Mouse (Mus musculus): ENCODE data around the gene Ilf3.

Gene Ilf3

DNA sequence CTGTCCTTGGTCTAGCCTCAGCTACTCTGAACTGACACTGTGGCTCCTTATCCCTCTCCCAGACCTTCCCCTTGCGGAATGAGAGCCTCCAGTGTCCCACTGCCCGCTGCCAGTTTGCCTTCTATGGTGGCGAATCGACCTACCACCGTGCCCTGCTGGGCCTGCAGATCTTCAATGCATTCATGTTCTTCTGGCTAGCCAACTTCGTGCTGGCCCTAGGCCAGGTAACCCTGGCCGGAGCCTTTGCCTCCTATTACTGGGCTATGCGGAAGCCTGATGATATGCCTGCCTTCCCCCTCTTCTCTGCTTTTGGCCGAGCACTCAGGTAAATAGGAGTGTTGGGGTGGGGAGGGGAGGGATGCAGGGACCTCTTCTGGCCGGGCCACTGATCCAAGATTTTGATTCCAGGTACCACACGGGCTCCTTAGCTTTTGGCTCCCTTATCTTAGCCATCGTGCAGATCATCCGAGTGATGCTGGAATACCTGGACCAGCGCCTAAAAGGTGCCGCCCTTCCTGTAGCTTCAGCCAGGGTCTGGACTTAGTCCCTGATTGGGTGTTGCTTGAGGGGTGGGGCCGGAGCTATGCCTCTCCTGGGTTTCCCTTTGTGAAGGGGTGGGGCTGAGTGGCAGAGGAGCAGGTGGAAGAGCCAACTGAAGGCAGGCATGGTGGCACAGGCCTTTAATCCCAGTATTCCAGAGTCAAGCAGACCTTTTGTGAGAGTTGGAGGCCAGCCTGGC is 20.9 kb upstream of the Ilf3 start:
- DNase-seq (ENCODE audit: low spot score) = peak; percentile 62

DNA sequence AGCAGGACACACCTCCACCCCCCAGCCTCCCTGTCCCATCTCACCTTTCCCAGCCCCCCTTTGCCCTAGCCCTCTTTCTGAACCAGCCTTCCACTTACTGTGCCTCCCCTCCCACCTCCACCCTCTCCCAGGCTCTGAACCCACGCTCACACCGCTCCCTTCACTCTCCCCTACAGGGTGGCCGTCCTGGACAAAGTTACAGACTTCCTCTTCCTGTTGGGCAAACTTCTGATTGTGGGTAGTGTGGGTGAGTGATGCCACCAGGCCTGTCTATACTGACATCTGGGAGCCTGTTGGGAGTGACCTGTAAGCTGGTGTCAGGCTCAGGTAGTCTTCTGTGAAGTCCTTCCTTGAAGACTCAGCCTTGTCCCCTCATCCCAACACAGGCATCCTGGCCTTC is 19.5 kb upstream of the Ilf3 start:
- DNase-seq (ENCODE audit: low spot score) = no peak

DNA sequence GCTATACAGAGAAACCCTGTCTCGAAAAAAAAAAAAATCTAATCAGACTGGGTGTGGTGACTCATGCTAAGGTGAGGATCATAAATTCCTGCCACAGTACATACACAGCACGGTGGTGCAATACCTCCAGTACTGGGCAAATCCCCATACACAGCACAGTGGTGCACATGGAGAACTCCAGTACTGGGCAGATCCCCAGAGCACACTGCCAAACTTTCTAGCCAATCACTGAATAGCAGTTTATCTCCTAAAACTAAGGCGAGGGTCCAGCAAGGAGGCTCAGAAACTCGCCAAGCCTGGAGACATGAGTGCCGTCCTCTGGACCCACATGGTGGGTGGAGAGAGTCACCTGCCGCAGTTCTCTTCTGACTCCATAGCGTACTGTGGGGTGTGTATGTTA is 16.5 kb upstream of the Ilf3 start:
- DNase-seq (ENCODE audit: low spot score) = peak; percentile 35

DNA sequence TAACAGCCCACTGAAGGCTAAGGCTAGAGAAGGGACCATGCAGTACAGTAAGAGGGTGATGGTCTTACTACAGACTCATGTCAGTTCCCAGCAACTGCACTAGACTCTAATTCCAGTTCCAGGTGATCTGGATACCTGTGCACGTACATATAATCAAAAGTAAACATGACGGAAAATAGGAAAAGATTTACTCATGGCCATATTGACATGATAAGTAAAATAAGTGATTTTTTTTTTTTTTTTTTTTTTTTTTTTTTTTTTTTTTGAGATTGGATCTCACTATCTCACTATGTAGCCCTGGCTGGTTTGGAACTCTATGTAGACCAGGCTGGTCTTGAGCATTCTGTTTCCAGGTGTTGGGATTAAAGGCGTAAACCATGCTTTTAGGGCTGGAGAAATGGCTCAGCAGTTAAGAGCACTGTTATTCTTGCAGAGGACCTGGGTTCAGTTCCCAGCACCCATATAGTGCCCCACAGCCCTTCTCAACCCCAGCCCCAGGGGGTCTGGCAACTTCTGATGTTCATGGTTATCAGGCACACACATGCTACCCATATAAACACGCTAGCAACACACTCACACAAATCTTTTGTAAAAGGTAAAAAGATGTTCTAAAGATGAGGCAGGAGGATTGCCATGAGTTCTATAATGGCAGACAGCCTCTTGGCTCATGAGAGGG is 15.8 kb upstream of the Ilf3 start:
- DNase-seq (ENCODE audit: low spot score) = no peak

DNA sequence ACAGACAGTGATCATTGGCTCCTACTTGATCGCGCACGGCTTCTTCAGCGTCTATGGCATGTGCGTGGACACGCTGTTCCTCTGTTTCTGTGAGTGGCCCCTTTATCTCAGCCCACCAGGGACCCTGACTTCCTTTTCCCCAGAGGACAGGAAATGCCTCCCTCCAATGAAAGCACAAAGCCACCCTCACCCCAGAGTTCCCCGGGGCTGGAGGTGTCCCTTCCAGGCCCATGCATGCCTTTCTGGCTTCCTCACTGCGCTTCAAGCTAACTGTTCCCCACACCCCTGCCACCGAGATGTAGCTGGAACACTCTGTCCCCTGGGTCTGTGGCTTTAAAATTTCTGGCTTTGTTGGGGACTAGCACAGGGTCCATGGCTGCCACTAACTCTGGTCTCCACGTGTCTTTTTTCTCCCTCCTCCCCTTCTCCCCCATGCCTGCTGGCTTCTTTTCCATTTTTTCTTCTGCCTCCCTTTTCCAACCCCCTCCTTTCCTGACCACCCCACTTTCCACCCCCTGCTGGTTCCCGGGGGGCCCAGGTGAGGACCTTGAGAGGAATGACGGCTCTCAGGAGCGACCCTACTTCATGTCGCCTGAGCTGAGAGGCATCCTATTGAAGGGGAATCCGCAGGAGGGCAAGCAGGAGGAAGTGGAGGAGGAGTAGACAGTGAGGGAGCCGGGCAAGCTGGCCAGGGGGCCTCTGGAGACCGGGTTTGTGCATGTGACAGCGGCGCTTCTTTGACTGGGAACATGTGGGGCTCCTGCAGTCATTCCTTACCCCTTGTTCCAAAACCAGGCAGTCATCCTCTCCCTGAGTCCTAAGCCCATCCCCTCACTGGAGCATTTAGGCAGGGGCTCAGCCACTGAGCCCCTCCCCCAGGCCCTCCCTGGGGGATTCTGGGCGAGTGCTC is 15.0 kb upstream of the Ilf3 start:
- no peak for DNase-seq (ENCODE audit: low spot score)

DNA sequence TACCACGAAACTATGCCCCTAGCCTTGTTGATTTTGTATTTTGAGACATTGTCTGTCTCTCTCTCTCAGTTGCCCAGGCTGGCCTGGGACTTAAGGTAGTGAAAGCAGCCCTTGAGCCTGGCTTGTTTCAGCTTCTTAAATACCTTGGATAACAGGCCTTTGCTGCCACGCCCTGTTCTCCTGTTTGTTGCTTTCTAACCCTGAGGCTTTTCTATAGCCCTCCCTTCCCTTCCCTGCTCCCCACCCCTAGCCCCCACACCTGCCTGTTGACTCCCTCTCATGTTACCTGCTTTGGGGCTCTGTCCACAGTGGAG is 14.3 kb upstream of the Ilf3 start:
- DNase-seq (ENCODE audit: low spot score) = no peak

DNA sequence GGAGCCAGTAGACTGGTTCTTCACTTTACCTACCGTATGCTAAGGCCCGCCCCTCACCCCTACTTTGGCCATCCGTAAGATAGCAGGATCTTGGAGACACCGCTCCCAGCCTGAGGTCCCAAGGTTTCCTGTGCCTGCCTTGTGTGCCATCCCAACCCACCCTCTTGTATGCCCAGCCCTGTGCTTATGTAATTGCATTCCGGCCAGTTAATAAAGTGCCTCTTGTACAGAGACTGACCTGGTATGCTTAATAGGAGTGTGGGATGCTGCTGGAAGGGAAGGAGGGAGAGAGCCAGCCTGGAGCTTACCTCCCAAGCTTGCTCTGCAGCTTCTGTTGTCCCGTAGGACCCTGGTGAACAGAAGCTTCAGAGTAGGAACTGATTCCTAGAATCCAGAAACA is 12.9 kb upstream of the Ilf3 start:
- no peak for DNase-seq (ENCODE audit: low spot score)

DNA sequence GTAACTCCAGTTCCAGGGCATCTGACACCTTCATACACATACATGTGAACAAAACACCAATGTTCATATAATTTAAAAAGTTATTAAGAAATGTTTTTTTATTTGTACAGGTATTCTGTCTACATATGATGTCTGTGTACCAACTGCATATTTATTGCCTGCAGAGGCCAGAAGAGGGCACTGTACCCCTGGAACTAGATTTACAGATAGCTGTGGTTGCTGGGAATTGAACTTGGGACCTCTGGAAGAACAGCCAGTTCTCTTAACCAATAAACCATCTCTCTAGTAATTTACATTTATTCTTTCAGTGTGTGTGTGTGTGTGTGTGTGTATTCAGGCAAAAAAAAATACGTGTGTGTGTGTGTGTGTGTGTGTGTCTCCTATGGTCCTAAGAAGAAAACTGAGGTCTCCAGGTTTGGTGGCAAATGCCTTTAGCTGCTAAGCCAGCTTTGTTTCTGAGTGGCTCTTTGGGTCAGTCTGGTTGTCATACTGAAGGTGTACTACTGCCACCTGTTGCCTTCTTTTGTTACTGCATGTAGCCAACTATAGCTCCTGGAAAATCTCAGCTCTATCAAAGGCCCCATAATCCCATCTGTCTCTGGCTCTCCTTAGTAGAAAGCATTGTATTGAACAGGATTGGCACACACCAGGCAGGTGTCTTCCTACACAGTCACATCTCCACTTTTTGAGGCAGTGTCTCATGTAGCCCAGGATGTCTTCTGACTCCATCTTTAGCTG is 10.5 kb upstream of the Ilf3 start:
- DNase-seq (ENCODE audit: low spot score) = peak; percentile 77

DNA sequence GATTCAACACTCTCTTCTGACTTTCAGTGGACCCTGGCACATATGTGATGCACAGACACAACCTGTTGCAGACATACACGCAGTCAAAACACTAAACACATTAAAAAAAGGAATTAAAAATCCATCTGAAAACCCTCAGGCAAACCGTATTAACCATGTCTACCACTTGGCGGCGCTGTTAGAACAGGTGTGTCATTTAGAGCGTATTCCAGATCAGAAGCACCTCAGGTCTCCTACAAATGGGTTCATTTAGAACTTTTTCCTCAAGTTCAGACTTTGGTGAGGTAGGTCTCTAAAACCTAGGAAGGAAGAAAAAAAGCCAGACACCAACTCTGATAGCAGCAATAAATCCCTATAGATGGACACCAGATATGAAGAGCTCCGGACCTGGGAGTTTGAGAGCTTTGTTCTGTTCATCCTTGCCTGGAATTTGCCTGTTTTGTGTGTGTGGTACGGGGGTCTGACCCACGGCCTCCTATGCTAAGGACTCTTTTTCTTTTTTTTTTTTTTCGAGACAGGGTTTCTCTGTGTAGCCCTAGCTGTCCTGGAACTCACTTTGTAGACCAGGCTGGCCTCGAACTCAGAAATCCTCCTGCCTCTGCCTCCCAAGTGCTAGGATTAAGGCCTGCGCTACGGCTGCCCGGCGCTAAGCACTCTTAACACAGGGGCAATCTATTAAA is 990 bp upstream of the Ilf3 start:
- peak; percentile 72 for DNase-seq (ENCODE audit: low spot score)

DNA sequence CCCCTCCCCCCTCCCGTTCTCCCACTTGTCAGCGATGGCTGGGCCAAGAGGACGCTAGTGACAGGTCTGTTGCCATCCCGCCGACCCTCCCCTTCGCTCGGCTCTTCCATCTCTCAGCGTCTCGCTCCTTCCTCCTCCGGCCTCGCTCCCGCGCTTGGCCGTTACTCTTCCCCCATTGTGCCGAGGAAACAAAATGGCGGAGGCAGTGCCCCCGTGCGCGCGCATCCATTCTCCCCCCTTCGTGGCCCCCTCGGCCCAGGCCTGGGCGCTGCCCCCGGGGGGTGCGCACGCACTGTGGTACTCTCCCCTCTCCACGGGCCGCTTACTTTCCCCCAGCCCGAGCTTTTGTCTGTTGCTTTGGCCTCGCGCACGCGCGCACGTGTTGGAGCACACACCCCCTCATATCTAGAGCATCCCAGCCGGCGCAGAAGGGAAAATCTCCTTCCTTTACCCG is 487 bp downstream of the Ilf3 start:
- DNase-seq (ENCODE audit: low spot score) = peak; percentile 64

DNA sequence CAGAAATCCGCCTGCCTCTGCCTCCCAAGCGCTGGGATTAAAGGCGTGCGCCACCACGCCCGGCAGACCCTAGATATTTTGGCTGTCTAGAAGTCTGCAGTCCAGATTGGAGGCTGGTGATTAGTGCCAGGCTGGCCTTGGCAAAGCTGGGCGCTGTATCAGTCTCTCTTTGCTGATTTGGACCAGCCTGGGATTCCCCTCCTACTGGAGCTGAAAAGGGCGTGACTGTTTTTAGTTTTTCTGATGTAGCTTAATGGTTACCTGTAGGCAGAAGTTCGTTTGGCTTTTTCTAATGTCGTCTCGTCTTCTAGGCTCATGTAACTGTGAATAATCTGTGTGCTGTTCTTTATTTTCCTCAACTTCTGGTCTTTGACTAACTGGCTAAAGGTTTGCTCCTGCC is 1.4 kb downstream of the Ilf3 start:
- DNase-seq (ENCODE audit: low spot score) = no peak

DNA sequence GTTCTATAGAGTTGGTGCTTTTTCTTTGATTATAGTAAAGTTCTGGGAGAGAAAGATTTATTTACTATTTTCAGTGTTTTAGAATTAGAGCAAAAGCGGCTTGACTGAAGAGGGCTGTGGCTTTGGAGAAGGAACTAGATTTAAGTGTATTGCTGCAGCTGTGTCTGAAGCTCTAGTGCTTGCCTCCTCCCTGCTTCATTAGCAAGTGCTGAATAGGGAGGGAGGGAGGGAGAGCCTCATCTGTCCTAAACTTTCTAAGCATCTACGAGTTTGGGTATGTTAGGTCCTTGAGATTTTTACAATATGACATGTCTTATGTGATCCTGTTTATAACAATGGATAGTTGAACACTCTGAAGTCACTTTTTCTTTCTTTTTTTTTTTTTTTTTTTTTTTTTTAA is 3.2 kb downstream of the Ilf3 start:
- DNase-seq (ENCODE audit: low spot score) = no peak

DNA sequence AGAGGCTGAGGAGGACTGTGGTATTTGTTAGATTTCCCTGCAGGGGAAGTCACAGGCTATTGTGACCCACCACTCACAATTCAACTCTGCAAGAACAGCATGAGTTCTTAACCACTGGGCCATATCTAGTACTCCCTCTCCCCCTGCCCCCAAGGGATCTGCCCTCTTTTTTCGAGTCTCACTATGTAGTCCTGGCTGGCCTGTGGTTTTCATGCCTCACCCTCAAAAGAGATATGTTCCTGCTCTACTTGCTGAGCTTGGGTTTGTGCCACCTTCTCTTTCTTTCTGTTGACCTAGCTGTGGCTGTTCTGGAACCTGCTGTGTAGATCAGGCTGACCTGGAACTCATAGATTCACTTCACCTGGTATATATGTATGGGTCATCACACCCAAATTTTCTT is 4.8 kb downstream of the Ilf3 start:
- DNase-seq (ENCODE audit: low spot score) = no peak

DNA sequence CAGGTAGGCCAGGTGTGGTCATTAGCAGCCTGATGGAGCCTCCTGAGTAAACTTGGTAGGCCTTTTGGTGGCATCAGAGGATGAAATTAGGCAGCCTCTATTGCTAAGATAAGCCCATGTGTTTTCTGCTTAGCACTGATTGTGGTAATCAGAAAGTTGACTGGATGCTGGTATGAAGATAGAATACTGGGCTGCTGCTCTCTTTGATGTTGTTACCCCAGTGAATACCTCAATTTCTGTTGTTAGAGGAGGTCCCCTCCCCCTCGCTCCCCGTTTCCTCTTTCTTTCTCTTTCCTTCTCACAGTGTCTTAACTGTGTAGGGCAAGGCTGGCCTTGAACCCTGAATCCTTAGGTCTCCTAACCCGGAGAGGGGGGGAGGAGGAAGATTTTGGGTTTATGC is 11.5 kb downstream of the Ilf3 start:
- DNase-seq (ENCODE audit: low spot score) = no peak

DNA sequence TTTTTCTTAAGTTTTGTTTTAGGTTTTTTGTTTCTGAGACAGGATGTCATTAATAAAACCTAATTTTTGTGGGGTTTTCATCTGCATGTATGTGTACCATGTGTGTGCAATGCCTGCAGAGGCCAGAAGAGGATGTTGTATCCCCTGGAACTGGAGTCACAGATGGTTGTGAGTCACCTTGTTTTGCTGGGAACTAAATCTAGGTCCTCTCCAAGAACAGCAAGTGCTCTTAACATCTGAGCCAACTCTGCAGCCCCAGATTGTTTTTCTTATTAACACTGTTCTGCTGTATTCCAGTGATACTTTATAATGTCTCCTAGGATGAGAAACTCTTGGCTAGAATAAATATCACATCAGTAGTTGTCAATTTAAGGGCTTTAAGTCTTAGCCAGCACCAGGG is 13.2 kb downstream of the Ilf3 start:
- DNase-seq (ENCODE audit: low spot score) = no peak

DNA sequence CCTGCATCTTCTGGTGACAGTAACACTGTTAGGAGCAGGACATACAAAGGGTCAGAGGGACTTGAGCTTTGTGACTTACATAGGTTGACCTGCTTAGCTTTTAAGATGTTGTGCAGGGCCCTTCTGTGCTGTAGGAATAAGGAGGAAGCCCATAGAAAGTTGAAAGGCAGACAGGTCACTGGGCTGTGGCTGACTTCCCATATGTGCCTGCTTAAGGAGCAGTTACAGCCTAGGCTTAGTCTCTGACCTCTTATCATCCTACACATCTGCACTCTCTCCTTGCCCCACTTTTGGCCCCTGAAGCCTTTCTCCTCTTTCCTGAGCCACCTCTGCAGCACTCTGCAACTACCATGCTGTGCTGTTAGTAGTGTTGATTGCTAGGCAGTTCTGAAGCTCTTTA is 16.3 kb downstream of the Ilf3 start:
- DNase-seq (ENCODE audit: low spot score) = no peak

DNA sequence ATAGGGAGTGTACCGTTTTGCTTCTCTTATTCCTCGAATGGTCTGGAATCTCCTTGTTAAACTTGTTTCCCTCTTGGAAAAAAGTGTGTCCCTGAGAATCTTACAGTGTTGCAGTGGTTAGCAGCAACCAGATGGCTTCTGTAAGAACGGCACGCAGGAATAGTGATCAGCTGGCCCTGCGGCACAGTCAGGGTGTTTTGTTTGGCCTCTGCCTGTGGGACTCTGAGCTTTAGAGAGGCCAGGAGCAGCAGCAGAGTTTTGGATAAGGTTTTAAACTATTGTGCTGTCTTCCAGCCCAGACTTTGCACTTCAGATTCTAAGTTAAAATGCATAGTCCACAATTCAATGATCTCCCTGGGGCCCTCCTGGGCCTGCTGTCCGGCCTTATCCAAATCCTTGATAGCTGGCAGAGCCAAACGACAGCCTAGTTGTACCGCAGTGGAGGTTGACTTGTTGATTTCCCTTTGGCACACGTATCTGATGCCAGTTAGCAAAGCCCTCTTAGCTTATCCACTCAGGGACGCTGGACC is 25.0 kb downstream of the Ilf3 start:
- no peak for DNase-seq (ENCODE audit: low spot score)

DNA sequence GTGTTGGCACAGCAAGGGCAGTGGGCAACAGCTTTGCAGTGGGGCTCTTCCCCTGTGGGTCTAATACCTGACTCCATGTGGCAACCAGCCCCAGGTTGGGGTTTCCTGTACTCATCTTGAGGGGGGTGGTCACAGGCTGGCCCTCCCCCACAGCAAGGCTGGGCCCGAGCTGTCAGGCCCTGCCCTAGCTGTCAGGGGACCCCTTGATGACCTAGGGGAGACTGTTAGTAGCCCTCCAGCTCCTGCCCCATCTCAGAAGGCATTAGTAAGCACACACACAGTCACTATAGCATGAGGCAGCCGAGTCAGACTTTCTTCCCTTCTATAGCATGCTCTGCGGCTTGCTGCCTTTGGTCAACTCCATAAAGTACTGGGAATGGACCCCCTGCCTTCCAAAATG is 28.0 kb downstream of the Ilf3 start:
- DNase-seq (ENCODE audit: low spot score) = no peak

DNA sequence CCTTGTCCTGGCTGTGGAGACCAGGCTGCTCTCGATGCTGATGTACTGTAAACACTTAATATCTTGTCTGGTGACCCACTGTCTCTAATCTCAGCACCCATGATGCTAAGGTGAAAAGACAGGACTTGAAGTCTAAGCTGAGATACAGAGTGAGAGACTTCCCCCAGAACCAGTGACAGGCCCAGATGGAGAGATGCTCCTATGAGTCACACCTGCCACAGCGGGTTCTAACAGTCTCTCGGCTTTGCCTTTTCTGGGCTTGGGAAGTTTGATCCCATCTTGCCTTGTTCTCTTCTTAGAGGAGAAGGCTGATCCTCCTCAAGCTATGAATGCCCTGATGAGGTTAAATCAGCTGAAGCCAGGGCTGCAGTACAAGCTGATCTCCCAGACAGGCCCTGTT is 29.5 kb downstream of the Ilf3 start:
- no peak for DNase-seq (ENCODE audit: low spot score)

DNA sequence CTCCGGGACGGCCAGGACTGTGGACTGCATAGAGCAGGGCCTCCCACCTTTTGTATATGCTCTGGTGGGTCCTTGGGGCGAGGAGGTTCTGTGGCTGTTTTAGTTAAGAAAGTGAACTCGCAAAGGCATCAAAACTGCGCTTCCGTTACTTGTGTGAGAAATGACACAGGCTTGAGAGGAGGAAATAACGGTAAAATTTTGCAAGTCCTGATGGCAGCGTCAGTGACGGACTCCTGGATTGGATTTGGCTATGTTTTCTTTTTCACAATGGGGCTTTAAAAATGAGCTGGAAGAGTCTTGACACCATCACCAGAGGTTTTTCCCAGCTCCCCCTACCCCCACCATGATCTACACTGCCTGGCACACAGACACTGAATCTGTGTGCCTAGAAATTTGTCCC is 33.4 kb downstream of the Ilf3 start:
- DNase-seq (ENCODE audit: low spot score) = no peak

DNA sequence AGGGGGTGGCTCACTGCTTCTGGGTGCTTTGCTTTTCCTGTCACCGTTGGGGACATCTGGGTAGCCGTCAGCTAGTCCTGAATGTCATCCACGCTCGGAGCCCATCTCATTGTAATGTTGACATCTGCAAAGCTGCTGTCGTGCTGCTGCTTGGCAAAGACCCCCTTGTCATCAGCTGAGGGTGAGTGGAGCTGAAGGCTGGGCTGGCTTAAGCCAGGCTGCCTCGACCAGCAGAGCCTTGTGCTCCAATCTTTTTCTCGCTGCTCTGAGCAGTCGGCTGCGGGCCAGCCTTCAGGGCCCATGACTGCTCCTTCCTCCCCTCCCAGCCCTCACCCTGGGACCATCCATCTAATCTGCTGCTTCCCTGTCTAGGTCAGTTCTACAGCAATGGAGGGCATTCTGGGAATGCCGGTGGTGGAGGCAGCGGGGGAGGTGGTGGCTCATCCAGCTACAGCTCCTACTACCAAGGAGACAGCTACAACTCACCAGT is 35.1 kb downstream of the Ilf3 start:
- DNase-seq (ENCODE audit: low spot score) = no peak

Data from urinary bladder, postnatal 14 days (tissue).